Mouse (Mus musculus) frontal cortex, postnatal 14 days (tissue): ENCODE measurements around the gene Etl4.
A peak's percentile ranks its signal among the peaks of the same experiment; 100 is the strongest.

Experiments
- DNase-seq, 2 experiments: peaks; one replicate each; pipeline ENCODE4 v3.0.0; 2022; ENCODE audit warnings: low spot score in 2 of 2

Etl4 gene

DNA sequence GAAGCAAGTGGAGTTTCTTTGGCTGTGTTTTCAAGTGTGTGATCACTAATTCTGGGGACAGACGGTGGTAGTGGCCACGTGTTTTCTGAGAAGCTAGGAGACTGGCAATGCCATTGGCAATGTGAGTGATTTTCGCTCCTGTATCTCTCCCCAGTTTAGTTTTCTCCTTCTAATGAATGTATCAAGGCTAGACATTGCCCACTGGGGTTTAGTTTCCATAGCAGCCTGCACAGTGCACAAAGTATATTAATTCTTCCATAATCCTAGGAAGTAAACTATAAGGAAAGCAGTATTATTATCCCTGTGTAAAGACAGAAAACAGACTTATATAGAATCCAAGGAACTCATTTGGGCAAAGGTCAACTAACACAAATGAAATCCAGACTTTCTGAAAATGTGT lies 852.2 kb downstream of the Etl4 start:
- DNase-seq, result no peak

DNA sequence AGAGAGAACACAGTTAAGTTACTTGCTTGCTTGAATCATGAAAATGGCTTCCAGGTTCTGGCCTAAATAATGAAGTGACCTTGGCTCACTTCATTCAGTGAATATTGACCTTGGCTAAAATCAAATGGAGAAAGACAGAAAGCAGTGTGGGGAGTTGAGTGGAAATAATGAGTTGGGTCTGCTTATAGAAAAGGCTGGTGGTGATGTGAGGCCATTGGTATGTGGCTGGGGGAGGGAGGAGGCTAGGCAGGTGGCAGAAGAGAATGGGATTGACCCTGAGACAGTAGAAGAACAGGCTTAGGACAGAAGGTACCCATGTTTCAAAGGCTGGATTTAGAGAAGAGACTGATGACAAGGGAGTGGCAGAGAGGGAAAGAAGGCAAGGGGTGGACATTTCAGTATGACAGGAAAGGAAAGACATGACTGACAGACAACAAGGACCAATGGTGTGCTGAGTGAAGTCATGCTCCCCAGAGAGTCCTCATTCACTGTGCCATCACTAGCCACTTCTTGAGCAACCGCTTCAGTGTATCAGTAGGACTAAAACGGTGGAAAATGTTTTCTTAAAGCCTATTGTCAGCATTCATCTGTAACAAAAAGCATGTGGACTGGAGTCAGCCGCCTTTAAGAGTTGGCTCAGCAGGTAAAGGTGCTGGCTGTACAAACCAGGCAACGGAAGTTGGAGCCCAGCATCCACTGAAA lies 854.1 kb downstream of the Etl4 start:
- DNase-seq, result no peak

DNA sequence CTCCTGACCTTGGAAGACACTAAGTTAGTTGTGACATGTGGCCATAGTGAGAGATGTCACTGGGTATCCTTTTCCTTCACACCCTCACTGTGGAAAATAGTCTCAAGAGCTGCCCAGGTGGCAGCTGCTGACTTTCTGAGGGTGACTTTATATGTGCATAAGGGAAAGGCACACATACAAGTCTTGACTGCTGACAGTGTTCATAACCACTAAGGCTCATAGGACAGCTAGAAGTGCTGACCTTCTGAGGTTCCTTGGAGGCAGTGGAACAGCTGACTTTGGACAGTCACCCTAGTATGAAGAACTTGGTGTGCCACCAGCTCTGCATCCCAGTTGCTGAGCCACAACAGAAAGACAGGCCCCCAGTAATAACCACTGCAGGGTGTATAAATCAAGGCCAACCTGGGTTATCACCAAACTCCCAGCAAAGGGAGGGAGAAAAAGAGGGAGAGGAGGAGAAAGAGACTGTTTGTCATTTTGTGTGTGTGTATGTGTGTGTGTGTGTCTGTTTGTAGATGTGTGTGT lies 855.0 kb downstream of the Etl4 start:
- DNase-seq, result no peak

DNA sequence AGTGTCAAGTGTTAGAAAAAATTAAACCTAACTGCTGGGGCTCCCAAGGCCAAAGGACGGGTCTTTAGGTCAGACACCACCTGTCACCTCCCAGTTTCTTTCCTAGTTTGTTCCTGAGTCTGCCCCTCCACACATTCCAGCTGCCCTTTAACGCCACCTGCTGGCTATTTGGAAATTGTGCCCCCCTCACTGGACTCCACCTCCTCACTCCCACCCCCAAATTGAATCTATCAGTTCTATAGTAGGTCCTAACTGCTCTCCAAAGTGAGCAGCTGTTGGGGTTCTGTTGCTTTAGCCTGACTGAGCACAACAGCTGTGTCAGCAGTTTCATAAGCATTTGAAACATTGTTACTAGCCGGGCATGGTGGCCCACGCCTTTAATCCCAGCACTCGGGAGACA lies 859.1 kb downstream of the Etl4 start:
- DNase-seq, result no peak

DNA sequence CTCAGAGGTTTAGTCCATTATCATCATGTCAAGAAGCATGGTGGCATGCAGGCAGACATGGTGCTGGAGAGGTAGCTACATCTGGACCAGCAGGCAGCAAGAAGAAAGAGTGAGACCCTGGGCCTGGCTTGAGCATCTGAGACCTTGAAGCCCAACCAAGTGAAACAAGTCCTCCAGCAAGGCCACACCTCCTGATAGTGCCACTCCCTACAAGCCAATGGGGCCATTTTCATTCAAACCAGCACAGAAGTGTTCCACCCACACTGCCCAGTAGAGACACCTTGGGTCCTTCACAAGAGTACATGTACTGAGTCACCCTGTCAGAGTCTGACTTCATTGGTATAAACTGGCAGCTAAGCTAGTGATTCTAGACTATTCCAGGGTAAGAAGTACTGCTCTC lies 860.6 kb downstream of the Etl4 start:
- no peak for DNase-seq

DNA sequence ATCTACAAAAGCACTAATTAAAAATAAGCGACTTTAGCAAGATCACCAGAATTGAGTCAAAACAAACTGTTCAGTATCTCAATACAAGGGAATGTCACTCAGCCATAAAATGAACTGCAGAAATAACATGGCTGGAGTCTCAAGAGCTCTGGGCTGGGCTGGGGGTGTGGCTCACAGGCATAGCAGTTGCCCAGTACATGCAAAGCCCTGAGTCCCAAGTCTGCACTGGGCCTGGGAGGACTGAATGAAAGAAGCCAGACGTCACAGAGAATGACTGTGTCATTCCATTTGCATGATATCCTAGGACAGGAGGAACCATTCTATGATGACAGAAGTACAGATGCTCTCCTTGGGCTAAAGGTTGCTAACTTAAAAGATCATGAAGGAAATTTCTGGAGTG lies 864.9 kb downstream of the Etl4 start:
- no peak for DNase-seq

DNA sequence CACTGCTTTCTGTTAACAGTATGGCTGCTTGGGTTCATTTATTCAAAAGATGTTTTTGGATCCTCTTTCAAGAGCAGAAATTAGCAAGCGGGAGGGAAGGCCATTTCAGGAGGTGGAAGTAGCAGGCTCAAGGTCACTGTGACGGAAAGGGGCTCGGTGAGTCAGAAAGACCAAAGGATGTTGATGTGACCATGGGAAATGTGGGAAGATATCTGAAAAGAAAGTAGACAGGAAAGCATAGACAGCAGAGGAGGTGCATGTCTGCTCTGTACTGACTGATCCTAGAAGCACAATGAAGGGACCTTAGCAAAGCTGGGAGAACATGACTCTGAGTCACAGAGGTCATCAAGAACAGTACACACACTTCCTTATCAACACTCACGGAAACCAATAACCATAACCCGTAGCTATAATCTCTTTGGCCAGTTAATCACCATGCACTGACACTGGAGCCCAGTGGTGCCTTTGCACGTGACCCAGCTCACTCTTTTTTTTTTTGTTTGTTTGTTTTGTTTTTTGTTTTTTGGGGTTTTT lies 866.7 kb downstream of the Etl4 start:
- no peak for DNase-seq

DNA sequence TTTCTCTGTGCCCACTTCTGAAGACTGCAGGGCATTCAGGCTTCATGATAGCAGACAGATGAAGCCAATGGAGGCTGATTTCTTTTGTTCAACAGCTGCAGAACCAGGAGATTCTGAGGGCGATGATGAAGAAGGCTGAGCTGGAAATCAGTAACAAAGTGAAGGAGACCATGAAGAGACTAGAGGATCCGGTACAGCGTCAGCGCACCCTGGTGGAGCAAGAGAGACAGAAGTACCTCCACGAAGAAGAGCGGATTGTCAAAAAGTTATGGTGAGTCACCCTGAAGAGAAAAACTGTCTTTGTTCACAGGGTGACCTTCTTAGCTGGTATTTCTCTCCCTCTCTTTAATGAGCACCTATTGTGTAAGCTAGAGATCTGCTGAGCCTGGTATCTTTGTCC lies 868.4 kb downstream of the Etl4 start:
- peak in 1 of 2 experiments; percentile 38 for DNase-seq

DNA sequence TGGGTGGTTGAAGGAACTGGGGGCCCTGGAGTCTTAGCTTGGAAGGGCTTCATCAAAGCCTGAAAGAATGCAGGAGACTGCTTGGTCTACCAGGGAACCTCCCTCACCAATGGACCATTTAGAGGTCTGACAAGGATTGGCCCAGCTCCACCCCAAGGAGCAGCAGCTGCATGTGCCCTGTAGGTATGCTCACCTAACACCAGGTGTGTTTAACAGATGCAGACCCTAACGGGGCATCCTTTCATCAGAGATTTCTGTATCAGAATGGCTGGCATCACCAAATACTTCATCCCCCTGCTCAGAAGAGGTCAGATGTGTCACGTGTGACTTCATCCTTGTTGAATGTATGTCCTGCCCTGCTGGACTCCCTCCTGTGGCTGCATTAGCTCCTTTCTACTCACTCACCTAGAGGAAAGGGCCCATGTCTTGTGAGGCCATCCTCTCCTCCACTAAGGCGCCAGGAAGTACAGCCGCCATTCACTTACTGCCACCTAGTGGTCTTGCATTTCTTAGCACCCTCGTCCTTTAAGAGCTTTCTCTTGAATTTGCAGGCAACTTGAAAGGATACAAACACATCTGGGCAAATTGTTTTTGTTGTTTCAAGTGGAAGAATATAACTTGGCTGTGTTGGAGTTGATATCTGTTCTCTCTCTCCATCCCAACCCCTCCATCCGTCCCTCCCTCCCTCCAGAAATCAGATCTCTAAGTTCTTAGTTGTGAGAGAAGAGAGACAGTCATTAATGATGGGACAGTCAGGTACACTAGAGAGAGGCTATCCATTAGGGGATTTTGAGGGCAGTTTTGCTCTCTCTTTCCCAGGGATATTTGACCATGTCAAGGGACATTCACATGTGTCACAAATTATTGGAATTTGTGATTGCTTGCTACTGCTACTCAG lies 870.2 kb downstream of the Etl4 start:
- DNase-seq, result peak; percentile 11 to 61

DNA sequence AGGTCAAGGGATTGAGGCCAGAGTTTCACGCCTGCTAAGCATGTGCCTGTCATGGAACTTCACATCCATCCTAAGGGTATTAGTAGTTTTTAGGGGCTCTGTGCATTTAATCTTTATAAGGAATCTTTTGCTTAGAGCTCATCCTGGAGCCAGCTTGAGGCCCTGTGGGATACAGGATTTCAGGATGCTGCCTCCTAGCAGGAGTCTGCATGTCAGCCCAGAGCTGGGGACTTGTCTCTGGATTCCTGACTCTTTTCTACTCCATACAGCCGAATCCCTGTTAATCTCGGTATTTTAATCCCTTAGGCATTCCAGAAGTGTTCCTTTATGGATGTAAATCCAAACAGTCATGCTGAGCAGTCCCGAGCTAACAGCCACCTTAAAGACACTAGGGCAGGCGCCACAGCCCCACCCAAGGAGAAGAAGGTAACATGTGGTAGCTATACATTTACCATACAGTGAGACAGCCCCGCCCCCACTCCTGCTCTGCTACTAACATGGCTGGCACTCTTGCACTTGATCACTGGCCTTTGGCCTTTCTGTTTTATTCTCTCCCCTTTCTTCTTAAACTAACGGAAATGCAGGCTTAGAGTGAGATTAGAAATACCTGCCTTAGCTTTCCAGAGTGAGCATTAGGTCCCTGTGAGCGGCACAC lies 891.8 kb downstream of the Etl4 start:
- DNase-seq, result no peak

DNA sequence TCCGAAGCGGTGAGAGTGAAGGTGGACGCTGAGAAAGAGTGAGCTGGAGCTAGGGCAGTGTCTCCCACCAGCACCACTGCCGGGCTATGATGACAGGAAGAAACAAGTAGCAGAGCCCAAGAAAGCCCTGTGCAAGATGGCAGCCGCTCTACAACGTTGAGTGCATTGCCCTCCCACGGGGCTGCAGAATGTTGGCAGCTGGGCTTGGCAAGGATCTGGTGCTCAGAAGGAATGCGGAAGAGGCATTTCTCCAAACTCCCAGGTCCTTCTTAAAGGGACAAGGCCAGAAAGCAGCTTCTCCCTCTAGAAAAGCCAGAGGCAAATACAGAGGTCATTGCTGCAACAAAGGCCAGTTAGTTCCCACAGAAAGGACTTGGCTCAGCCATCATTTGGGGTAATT lies 901.9 kb downstream of the Etl4 start:
- DNase-seq, result no peak

DNA sequence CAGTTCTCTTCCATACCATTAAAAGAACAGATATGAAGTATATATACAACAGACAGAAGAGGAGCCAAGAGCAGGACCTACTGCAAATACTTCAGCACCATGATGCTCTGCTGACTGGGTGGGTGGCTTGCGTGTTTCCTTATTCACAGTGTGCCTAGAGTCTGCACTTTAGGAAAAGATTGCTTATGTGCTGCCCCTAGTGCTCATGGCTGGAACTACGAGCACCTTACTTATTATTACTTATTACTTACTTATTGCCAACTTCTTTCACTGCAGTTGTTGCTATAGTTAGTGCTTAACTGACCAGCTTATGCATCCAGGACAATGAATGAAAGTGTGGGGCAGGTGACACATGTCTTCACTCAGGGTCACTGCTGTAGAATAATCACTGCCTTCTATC lies 904.4 kb downstream of the Etl4 start:
- DNase-seq, result no peak

DNA sequence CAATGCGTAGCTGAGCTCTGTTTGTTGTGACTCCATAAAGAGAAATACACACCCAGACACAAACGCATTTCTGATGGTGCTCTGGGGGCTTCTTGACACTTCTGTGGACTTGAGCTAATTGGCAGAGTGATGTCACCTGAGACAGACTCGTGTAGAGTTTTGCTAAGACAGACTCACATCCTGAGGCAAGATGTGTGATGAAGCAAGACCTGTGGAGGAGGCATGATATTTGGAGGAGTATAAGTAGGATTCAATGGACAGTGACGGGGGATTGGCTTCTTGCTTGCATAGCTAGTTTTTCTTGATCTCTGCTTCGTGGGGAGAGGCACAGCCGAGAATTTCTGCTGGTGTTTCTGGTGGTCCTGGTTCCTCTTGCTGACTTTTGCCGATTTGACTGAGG lies 908.6 kb downstream of the Etl4 start:
- no peak for DNase-seq

DNA sequence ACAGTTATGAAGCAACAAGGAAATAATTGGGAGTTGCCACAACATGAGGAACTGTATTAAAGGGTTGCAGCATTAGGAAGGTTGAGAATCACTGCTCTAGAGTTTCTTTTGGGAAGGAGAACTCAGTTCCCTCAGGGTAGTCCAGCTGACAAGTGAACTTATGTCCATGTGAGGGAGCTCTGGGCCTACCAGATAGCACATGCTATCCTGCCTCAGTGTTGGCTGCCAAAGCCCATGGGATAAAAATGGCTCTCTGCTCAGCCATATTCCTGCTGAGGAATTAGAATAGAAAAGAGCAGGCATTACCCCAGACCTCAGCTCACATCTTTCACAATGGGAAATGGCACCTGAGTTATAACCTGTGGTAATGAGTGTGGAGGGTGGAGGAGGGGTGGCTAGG lies 916.7 kb downstream of the Etl4 start:
- DNase-seq, result no peak

DNA sequence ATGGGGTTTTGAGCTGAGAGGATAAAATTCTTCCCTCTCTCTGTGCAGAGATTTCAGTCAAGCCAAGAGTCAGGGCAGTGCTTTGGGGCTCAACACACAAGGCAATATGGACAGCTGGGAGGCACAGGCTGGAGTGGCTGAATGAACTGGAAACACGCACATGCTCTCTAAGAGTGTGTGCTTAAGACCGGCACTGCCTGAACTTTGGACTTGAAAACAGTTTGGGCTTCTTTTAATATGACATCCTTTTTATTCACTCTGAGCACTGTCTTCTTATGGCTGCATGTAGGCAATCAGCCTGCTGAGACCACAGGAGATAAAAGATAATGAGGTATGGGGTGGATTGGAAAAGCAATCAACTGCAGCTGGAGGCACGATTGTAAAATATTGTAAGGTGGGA lies 921.3 kb downstream of the Etl4 start:
- DNase-seq, result no peak

DNA sequence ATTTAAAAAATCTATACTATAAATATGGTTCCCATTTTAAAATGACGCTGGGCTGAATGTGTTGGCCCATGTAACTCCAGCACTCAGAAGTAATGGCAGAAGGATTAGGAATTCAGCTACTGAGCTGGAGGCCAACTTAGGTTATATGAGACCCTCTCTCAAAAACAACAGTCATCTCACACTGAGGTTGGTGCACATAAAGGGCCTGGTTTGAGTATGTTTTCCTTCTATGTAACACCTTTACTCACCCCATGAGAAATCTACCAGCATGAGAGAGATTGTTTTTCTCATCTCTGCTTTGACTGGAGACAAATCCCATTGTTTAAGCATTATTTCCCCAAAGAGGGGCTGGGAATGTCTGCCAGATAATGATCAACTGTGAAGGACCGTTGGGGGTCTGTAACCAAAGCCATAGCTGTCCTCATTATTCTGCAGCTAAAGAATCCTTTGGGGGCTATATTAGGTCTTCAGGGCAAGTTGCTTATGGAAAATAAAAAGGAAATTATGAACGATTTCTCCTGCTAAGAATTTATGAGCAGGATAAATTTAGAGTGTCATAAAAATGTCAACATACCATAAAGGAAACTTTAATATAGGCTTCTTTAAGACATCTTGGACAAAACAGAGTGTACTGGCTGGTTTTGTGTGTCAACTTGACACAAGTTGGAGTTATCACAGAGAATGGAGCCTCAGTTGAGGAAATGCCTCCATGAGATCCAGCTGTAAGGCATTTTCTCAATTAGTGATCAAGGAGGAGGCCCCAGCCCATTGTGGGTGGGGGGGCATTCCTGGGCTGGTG lies 922.2 kb downstream of the Etl4 start:
- DNase-seq, result no peak

DNA sequence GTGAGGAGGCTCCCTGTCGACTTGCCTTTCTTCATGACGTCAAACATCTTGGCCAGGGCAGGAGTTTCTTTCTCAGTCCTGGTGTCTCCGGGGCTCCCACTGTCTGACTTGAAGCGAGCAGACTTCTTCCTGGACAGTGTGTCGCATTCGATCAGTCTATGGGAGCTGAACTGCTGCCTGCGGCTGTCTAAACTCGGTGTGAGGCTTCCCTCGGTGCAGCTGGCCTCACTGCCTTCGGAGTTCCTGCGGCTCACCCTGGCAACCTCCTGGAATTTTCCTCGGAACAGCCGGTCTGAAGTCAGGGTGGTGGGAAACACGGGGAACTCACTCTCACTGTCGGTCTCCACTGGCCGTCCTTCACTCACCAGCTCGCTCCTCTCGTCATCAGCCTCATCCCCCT lies 939.8 kb downstream of the Etl4 start:
- DNase-seq, result no peak
